Mouse (Mus musculus) brain, adult 2 months (tissue): Measurements from ENCODE around the gene Olfr1225.
"Not testable (repeated sequence)": the region's sequence is repeated elsewhere in the genome, so short reads cannot be mapped to it uniquely, and the experiment has no call there.

Source experiments
- DNase-seq: peaks from one replicate; pipeline ENCODE4 v3.0.0; 2011; ENCODE audit warnings: low read depth, low spot score

Gene Olfr1225

DNA sequence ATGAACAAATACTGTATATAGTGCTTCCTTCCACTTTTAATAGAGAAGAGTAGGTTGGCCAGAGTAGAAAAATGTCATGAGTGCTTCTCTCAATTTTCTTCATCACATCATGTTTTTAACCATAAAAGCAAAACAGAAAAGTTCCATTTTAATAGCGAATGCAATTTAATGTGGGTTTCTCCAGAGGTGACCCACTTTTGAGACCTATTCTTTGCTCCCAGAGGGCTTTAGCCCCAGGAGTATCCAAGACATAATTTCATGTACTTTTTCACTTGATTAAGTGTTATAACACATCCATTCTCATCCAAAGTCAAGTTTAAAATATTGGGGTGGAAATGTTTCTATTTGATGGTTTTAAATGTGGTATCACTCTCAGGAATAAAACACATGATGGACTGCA lies at the start of gene Olfr1225:
Gene Olfr1225, minus strand, starts transcription at position 101 of the 400 bp plus-strand sequence.
- no peak for DNase-seq

DNA sequence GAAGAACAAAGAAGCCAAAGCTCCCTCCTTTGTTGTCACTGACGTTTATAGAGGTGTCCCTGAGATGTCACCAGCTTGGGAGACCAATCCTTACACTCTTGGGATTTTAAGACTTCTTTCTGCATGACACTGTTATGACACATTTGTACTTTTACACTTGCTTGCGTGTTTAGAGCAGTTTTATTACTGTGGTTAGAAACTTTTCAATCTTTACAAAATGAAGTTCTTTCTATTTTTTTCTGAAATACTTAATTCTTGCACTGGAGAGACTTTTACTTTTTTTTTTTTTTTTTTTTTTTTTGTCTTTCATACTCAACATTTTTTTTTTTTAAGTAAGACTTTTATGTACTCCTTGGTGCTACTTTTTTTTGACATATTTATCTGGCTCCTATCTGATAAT lies 25.5 kb upstream of the Olfr1225 start, which contains the start of gene Olfr1226:
Gene Olfr1226, minus strand, starts transcription at position 101 of the 400 bp plus-strand sequence.
- no peak for DNase-seq

DNA sequence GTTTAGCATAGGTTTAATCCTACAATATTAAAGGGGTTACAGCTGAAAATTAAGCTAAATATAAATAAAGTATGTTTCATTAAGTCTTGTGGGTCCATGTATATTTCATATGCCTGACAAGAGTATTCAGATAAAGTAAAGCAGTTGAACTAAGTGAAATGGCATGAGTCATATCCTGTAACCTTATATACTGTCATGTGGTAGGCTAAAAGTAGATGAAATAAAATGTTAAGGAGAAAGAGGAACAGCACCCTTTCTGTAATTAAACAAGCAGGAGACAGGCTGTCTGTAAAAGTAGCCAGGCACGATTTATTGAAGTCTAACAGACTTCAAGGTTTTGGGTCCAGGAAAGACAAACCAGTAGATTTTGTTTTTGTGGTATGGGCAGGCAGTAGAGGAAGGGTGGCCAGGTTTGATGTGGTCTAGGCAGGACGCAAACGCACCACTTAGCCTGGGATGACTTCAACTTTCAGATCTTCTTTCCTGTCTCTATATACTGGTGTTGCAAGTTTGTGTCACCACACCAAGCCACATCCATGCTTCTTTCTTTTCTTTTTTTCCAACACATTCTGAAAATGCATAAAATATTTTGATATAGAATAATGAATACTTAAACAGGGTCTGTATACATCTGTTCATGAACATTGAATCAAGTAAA lies 22.0 kb upstream of the Olfr1225 start:
- no peak for DNase-seq

DNA sequence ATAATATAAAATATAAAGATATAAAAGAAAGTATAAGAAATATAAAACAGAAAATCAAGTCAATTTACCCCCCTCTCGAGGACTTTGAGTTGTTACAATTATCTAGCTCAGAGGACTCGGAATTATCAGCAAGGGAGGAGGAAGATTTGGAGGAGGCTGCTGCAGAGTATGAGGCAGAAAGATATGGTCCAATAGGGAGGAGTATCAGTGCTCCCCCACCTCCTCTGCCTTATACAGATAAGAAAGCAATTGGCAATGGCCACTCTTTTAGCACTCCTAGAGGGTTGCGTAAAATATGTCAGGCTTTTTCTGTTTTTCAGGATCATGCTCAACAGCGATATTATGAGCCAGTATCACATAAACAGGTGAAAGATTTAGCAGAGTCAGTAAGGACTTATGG lies 9.8 kb downstream of the Olfr1225 start:
- DNase-seq = not testable (repeated sequence)

DNA sequence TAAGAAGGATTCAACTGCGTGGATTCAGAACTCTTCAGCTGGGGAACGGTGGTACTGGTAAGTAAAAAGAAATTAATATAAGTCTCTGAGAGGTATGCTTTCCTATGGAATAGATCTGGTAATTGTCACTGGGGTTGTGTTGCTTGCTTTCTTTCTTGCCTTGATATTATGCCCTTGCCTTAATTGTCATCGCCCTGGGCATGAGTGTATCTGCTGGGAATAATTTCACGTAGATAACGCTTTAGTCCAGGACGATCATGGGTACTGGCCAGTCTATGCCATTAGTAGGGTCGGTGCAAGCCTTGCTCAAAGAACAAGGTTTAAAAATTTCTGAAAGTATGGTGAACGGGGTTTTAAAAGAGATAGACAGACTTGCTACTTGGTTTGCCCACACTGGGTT lies 10.5 kb downstream of the Olfr1225 start, which contains the start of gene Olfr1224-ps1:
Gene Olfr1224-ps1, minus strand, starts transcription at position 101 of the 400 bp plus-strand sequence.
- not testable (repeated sequence) for DNase-seq

DNA sequence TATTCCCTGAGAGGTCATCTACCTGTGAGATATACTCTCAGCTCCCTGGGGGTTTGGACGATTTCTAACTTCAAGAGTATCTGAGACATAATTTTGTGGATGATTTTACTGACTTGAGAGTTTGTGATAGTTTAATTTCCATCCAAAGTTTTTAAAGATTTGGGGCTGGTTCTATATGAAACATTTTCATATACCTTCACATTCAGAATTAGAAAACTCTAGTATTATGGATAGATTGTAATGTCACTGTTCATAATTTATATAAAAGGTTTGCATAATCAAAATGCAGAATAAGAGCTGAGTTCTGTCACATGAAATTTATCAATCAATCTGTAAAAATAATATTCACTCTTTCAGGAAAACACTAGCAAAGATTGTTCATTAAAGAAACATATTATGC lies 23.0 kb downstream of the Olfr1225 start, which contains the start of gene Olfr1223:
Gene Olfr1223, minus strand, starts transcription at position 101 of the 400 bp plus-strand sequence.
- DNase-seq = no peak

DNA sequence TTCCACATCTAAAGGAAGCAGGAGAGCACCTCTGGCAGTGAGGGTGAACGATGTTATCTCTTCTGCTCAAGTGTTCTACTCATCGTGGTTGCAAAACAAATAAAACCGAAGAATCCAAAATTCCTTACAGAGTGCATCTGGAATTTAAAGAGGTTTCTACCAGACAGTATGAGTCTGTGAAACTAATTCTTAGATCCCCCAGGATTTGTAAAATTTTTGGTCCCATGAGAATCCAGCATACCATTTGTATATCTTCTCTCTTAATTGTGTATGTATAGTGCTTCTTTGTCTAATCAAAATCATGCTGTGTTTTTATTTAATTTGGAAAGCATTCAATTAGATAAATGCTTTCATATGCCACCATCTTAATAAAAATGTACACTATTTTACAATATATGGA lies 41.5 kb downstream of the Olfr1225 start, which contains the start of gene Olfr1222:
Gene Olfr1222, minus strand, starts transcription at position 101 of the 400 bp plus-strand sequence.
- no peak for DNase-seq
